Comparison of ENCODE assay signal across 8 mouse cellular contexts in genomic region chr9:86451617-86452016, GRCm38 (mm10). TPM values are rescaled to one million over a fixed set of nuclear protein-coding genes. Genes with fewer than 3 reads are reported as not detected.
DNase-seq lines count a peak whose midpoint lies in the region; ATAC-seq lines count a peak whose summit lies in the region.

No protein-coding gene starts in this region.

- H3K36me3 ChIP-seq in intestine, embryonic 15.5 days = no peaks in the 10 kb centered on the region
- no peaks in the 10 kb centered on the region for H3K36me3 ChIP-seq in limb, embryonic 10.5 days
- no peaks in the 10 kb centered on the region for H3K36me3 ChIP-seq in midbrain, embryonic 10.5 days

- H3K4me2 ChIP-seq in intestine, embryonic 15.5 days (replicated peaks) = peak overlapping the region; percentile 58

- H3K9ac ChIP-seq in intestine, embryonic 15.5 days = no peak overlapping the region

- DNase-seq in layer of hippocampus, adult 11-12 months (ENCODE audit: low spot score) = peak; percentile 63
- no peak for DNase-seq in layer of hippocampus, adult 9-10 months (ENCODE audit: low spot score)
- DNase-seq in cerebellum, postnatal 14 days = peak; percentile 82 to 84
- DNase-seq in frontal cortex, postnatal 25 days (ENCODE audit: low spot score in 2 of 2) = peak; percentile 32 to 55
- peak; percentile 82 for DNase-seq in limb, embryonic 10.5 days (ENCODE audit: low spot score)
- peak; percentile 77 for DNase-seq in midbrain, embryonic 10.5 days (ENCODE audit: low spot score)
- peak; percentile 70 for DNase-seq in right cerebral cortex, postnatal 4 days

- 0 out of 2 replicates have a peak, but pooled peaks cover 2% of the 10 kb centered on the region for H3K4me1 ChIP-seq in intestine, embryonic 15.5 days (replicated peaks)
- peaks cover 31% of the 10 kb centered on the region for H3K4me1 ChIP-seq in limb, embryonic 10.5 days
- H3K4me1 ChIP-seq in midbrain, embryonic 10.5 days = peaks cover 35% of the 10 kb centered on the region

- no peak overlapping the region for H3K27ac ChIP-seq in intestine, embryonic 15.5 days
- H3K27ac ChIP-seq in limb, embryonic 10.5 days = no peak overlapping the region
- H3K27ac ChIP-seq in midbrain, embryonic 10.5 days (replicated peaks) = no peak overlapping the region

- no peaks in the 10 kb centered on the region for H3K27me3 ChIP-seq in intestine, embryonic 15.5 days (replicated peaks)
- H3K27me3 ChIP-seq in limb, embryonic 10.5 days (ENCODE audit: low read depth, poor library complexity, severe bottlenecking) = no peaks in the 10 kb centered on the region
- H3K27me3 ChIP-seq in midbrain, embryonic 10.5 days (ENCODE audit: low read depth, poor library complexity, severe bottlenecking) = peaks cover 26% of the 10 kb centered on the region; the same call in 1 of the 2 replicates

- ATAC-seq in intestine, embryonic 15.5 days = peak; percentile 74

- H3K4me3 ChIP-seq in intestine, embryonic 15.5 days (replicated peaks) = no peak overlapping the region
- H3K4me3 ChIP-seq in limb, embryonic 10.5 days = 0 out of 2 replicates have a peak overlapping the region, but pooled peaks have one; percentile 22
- H3K4me3 ChIP-seq in midbrain, embryonic 10.5 days = peak overlapping the region; percentile 32; the same call in 1 of the 2 replicates

- under 1% methylated on average over 13 of the region's 13 CpGs for WGBS in intestine, embryonic 15.5 days
- 2% methylated on average over 13 of the region's 13 CpGs for WGBS in limb, embryonic 10.5 days
- 3% methylated on average over 13 of the region's 13 CpGs for WGBS in midbrain, embryonic 10.5 days

- H3K9me3 ChIP-seq in intestine, embryonic 15.5 days = no peaks in the 10 kb centered on the region
- H3K9me3 ChIP-seq in limb, embryonic 10.5 days (replicated peaks) = no peaks in the 10 kb centered on the region
- no peaks in the 10 kb centered on the region for H3K9me3 ChIP-seq in midbrain, embryonic 10.5 days (replicated peaks)

RNA-seq across cellular contexts. Expression of gene Ube2cbp, which starts 13.1 kb away (rescaled TPM):
- 4.5 and 5.1 TPM in 2 replicates for polyA plus RNA-seq in intestine, embryonic 15.5 days (2015; fragmentation: Nextera tagmentation; extraction: Ambion mirVana)
- 6.8 and 7.8 TPM in 2 replicates for polyA plus RNA-seq in limb, embryonic 10.5 days (2016; fragmentation: Nextera tagmentation; extraction: Ambion mirVana)
- 6.6 and 9.1 TPM in 2 replicates for polyA plus RNA-seq in midbrain, embryonic 10.5 days (2016; fragmentation: Nextera tagmentation; extraction: Ambion mirVana)

RNA-seq across cellular contexts. Expression of gene Dop1a, which starts 15.3 kb away (rescaled TPM):
- 11.0 and 12.0 TPM in 2 replicates for polyA plus RNA-seq in intestine, embryonic 15.5 days (2015; fragmentation: Nextera tagmentation; extraction: Ambion mirVana)
- polyA plus RNA-seq in limb, embryonic 10.5 days (2016; fragmentation: Nextera tagmentation; extraction: Ambion mirVana) = 8.4 and 10.6 TPM in 2 replicates
- 6.7 and 10.1 TPM in 2 replicates for polyA plus RNA-seq in midbrain, embryonic 10.5 days (2016; fragmentation: Nextera tagmentation; extraction: Ambion mirVana)
